Mouse (Mus musculus): ENCODE data around the gene Oaf.

The Oaf gene

DNA sequence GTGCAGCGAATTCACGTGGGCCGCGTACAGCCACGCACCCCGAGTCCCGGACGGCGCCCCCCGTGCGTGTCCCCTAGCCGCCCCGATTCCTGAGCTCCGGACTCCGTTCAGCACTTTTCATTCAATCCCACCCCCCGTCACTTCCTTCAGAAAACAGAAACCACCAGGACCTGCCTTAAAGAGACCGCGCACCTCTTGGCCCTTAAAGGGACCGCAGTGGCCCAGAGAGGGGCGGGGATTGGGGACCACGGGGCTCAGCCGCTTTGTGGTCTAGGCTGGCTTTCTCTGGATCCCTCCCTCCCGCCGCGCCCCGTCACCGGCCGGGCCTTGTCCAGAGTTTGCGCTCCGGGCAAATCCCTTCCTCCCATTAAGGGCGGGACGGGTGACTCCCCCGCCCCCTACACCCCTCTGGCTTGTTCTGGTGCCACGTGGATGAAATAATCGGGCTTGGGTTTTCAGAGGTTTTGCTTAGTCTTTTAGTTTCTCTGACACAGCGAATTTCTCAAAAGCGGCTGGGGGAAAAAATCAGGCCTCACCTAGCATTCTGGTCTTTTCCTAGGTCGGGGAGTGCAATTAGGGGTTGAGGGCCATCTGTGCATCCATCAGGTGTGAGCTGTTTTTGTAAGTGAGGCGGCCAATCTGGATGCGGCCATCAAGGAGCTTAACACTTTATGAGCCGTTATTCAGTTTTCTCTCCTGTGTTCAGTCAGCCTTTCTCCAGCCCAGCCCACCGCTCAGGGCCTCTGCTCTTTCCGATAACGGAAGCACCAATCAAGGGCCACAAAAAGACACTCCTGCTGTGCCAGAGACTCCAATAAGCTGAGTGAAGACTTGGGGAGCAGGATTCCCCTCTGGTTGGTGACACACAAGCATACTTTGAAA is at the start of gene Oaf:
Oaf (minus strand) TSS at position 200 of the 882 bp plus-strand sequence.
- peak; percentile 2 for DNase-seq

DNA sequence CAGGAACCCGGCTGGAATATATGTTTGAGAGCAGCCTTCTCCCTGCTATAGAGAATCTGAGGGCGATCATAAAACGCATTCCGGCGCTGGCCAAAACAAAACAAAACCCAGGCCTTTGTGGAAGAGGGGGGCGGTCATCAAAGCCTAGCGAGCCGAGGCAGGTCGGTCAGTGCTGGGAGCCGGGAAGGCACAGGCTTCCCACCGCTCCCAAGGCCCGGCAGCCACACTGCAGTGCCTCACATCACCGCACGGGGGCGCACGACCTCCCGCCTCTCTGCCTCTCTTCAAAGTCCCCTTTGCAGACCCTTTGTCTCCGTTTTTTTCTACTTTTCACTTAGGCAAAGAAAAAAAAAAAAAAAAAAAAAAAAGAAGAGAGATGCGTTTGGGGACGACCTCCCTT is 47.2 kb upstream of the Oaf start:
- DNase-seq: peak; percentile 29

DNA sequence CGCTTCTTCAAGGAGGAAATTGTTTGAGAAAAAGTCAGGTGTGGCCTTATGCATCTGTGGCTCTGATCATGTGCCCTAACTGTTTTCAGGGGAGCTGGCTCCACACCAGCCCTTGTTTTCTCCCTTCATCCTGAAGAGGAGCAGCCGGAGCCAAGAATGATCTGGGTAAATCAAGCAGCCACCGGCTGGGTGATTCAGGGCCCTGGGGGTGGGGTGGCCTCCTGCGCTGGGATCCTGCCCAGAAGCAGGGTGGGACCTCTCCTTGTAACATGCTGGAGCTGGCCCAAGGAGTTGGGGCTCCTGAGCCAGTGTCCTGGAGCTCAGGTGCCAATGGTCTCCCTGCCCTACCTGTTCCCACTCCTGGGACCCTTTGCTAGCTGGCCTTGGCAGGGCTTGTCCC is 45.6 kb upstream of the Oaf start:
- DNase-seq: no peak

- peak; percentile 65 for DNase-seq
Observed at GRCm38 (mm10) chr9:43284284-43284683, 44.6 kb upstream of the Oaf start.

- DNase-seq: no peak
Observed at GRCm38 (mm10) chr9:43273735-43274134, 34.0 kb upstream of the Oaf start.

GRCm38 (mm10) chr9:43271761-43272518 is 32.2 kb upstream of the Oaf start:
- DNase-seq: no peak

- no peak for DNase-seq
Observed at GRCm38 (mm10) chr9:43270723-43271252, 31.1 kb upstream of the Oaf start.

DNA sequence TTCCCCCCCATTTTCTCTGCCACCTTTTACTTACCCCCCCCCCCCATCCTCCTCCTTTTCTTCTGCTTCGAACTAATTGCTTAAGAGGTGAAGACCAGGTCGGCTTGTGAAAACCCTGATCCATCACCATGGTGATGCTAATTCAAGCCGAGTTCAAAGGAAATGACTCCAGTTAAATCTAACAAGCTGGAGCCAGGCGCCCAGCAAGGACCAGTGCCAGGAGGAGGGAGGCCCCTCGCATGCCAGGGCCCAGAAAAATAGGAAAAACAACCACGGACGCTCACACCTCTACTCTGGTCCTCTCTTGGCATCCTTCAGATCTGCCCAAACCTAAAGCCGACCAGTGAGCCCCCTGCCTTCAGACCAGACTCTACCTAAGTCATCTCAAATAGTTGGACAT is 29.5 kb upstream of the Oaf start:
- no peak for DNase-seq

DNA sequence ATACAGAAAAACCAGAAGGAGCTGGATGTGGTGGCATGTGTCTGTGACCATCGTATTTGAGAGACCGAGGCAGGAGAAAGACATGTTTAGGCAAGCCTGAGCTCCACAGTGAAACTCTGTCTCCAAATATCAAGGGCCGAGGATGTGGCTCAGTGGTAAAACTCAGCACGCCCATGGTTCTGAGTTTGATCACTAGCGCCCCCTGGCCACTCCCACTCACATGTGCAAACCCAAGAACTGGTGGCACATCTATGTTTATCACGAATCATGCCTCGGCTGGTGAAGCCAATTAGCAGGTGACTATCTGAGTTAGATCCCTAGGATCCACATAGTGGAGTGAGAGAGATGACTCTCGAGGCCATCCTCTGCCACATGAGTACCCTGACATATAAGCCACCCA is 27.6 kb upstream of the Oaf start:
- DNase-seq: no peak

- DNase-seq: no peak
Observed at GRCm38 (mm10) chr9:43265194-43265593, 25.5 kb upstream of the Oaf start.

DNA sequence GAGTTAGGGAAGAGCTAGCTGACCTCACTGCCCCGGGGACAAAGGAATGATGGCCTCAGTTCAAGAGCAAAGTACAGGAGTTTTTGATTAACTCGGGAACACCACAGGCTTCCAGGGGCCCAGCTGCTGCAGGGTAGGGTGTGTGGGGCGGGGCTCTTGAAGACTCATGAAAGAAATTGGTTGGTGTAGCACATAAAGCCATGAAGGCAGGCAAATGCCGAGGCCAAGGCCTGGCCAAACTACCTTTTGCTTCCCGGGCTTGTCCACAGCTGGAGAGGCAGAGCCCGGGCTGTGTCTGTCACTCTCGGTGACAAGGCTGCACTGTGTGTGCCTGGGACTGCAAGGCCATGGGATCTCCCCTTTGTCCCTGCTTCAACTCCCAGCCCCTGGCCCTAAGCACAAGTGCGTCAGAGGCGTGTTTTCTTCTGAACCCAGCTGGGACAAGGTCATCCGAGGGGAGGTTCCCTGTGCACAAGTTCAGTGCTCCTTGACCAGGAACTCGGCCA is 24.3 kb upstream of the Oaf start:
- DNase-seq: no peak

DNA sequence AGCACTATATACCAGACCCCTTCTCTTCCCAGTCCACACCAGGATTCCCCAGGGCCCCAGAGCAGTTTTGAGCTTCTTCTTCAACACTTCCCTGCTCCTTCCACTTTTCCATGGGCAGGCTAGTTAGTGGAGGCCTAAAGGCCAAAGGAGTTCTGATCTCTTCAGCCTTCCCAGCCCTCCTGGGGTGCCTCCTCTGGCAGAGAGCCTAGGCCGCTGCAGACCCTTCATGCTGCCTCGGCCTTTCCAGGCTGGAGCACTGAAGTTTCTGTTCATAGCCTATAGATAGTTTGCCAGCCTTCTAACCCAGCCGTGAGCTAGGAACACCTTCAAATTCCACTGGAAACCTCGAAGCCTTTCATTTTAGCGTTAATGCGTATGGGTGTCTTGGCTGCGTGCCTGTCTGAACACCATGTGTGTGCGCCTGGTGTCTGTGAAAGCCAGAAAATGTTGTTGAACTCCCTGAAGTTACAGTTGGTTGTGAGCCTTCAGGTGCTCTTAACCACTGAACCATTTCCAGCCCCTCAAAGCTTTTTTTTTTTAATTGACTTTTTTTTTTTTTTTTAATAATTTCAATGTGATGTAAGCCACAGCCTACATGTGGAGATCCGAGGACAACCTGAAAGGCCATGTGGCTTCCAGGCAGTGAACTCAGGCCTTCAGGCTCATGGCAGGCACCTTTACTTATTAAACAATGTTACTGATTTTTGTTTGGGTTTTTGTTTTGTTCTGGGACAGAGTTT is 23.3 kb upstream of the Oaf start:
- no peak for DNase-seq

- no peak for DNase-seq
Observed at GRCm38 (mm10) chr9:43262390-43262789, 22.7 kb upstream of the Oaf start.

GRCm38 (mm10) chr9:43261941-43262340 is 22.2 kb upstream of the Oaf start:
- no peak for DNase-seq

- no peak for DNase-seq
Observed at GRCm38 (mm10) chr9:43261124-43261907, 21.6 kb upstream of the Oaf start.

DNA sequence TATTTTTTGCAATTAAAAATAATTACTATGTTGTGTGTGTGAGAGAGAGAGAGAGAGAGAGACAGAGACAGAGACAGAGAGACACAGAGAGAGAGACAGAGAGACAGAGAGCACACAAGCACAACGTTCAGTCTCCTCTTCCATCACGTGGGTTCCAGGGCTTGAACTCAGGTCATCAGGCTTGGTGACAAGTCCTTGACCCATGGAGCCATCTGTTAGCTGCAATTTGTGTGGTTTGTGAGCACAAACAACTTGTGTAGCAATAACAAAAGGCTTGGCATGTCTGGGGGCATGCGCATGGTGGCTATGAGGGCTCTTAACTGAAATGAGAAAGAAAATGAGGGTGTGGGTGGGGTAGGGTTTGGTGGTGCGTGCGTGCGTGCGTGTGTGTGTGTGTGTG is 20.9 kb upstream of the Oaf start:
- no peak for DNase-seq

GRCm38 (mm10) chr9:43253271-43253681 is 13.6 kb upstream of the Oaf start:
- DNase-seq: no peak

DNA sequence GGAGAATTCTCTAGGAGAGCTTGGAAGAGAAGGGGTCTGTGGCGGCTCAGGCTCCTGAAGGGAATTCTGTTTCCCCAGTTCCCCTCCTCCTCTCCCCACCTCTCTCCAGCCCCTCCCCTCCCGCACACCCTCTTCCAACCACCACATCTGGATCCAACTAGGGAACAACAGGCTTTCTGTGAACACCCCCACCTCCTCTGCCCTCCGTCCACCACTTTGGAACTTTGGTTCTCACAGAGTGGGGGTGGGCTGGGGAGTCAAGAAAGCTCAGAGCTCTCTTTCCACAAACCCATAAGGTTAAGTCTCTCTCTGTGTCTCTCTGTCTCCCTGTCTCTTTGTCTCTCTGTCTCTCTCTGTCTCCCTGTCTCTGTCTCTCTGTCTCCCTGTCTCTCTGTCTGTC is 13.1 kb upstream of the Oaf start:
- no peak for DNase-seq

DNA sequence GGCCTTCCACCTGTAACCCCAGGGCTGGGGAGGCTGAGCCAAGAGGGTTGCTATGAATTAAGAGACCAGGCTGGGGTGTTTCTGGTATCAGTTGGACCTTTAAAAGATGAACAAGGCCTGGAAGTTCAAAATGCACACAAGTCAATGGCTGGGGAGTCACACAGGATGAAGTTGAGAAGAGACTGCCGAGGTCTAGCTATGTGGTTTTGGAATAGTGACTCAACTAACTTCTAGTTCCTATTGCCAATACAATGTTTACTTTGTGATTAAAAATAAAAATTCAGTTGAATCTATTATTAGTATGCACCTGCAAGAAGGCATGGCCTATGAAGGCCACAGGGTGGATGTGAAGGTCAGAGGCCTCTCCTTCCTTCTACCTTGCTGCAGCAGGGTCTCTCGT is 12.1 kb upstream of the Oaf start:
- no peak for DNase-seq

- DNase-seq: no peak
Observed at GRCm38 (mm10) chr9:43246738-43247180, 7.0 kb upstream of the Oaf start.

DNA sequence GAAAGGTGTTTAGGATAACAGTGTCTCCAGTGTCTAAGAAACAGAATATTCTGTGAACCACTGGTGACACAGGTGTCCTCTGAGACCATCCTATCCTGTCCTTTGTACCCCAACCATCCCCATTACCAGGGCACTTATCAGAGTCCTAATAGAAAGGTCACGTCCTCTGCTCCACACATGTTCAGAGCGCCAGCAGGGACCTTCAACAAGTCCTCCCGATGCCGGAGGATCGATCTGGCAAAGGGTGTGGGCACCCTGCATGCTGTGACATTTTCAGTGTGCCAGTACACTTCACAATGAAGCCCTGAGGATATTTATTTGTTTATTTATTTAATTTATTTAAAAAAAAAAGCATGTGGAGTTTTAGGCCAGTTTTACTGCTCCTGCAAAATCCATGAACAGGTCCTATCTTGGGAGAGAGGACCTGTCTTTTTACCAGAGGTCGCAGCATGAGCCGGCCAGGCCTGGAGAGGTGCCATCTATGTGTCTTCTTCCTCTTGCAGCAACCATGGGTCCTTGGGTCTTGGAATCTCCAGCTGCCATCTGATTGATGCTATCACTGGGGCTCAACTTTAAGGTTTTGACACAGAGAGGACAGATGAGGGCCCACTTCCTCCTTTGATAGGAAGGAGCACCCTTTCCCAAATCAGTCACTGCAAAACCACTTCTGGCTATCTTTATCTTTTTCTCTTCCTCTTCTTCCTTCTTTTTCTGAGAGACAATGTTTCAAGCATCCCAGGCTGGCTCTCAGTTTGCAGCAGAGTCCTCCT is 6.3 kb upstream of the Oaf start:
- DNase-seq: no peak
